Mouse (Mus musculus): ENCODE measurements at regions not wholly inside any gene's neighbourhood (a gene's known extent, or its start where the extent isn't known, plus 50 kb on each side); places are given as distances from the start of the nearest gene placed in this dataset.

DNA sequence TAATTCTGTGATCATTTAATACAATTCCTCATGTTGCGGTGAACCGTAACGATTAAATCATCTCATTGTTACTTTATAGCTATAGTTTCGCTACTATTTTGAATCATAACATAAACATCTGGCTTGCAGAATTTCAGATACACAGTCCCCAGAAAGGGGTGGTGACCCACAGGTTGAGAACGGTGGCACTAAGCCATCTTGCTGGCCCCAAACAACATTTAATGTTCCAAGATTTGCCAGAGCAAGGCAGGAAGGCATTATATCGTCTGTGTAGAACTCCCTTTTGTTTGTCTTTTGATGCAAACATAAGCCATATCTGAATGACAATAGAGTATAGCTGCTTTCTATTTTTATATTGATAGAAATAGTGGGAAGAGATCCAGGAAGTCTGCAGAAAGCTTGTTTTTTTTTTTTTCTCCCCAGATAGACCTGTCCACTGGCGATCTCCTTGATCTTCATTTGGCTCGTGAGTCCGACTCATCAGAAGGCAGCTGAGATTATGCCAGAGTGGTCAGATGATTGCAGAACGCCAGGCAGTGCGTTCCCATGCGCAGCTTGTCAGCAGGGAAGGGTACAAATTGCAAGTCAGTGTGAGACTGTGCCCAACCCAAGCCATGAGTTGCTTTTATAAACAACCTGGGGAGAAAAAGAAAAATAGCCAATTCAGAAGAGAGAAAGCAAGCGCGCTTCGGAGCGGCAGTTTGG is 213.9 kb downstream of the Dok5 start:
- TF ChIP-seq MEF2A (IDR thresholded peaks at IDR 0.05; ENCODE audit: borderline replicate concordance, low read depth, low read length) (no peak), JUN (IDR thresholded peaks at IDR 0.05; ENCODE audit: insufficient read depth, low read depth, low read length) (no peak), CTCF (conservative IDR thresholded peaks at IDR 0.05 in 1 of 2, IDR thresholded peaks at IDR 0.05 in 1 of 2; ENCODE audit: low read depth in 2 of 2, low read length in 2 of 2) (no peak), RCOR1 (conservative IDR thresholded peaks at IDR 0.05; ENCODE audit: low read depth, low read length) (no peak)

Data from CH12.LX (cell line).